Mouse (Mus musculus): ENCODE data around the gene Actn3.

DNA sequence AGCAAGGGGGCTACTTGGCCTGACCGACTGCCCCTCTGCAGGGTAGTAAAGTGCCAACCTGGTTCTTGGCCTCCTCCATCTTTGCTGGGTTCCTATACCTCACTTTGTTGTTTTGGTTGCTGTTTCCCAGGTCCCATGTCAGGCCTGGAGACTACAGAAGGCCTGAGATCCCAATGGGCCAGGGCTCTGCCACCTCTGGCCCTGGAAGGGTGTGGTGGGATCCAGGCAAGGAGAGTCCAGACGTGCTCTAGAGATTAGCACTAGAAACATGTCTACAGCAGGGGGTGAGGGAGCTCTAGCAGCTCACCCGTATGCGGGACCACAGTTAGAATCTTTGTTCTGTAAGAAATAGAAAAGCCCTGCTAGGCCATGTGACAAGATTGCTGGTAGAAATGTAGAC, 6.3 kb upstream of the Actn3 start:
- TF ChIP-seq CTCF (conservative IDR thresholded peaks at IDR 0.05; ENCODE audit: insufficient read depth, insufficient read length, low read depth, low read length) (no peak), POLR2A (IDR thresholded peaks at IDR 0.05; ENCODE audit: low read depth, low read length) (no peak)

All from kidney, adult 2 months (tissue).